Mouse (Mus musculus) urinary bladder, adult 18-20 months (tissue): ENCODE measurements around the gene Tgoln1.

Experiments
- DNase-seq, 2 experiments: peaks; one replicate each; pipeline ENCODE4 v3.0.0; 2022; ENCODE audit warnings: low spot score in 2 of 2, mixed read lengths in 2 of 2

The Tgoln1 gene

DNA sequence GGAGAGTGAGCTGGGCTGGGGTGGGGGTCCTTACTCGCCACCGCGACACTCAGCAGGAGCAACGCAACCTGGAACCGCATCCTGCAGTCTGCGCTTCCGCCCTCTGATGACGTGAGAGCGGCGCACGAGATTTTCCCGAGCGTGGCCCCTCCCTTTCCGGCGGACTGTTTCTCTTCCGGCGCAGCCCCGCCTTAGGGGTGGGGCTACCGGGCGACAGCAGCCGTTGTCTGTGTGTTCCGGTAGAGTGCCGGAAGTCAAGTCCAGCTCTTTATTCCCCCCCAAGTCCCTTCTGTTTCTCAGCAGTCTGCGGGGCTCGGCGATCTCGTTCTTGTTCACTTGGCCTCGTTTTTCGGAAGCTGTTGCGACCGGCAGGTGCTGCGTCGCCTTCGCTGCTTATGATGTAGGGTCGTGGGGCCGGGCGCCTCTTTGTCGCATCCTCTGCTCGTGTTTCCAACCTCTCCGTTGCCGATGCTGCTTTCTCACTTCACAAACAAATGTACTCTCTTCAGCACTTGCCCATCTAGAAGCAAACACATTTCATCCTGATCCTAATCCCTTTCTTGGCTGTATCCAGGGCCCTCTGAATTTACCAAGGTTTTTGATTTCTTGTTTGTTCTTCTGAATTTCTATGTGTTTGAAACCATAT, at the start of gene Tgoln1:
TSS of gene Tgoln1 (minus strand) at position 358 of the 646 bp plus-strand sequence.
- DNase-seq, result peak; percentile 88 to 90

GRCm38 (mm10) chr6:72664290-72664689, 47.5 kb upstream of the Tgoln1 start:
- no peak for DNase-seq

- DNase-seq, result no peak
Measured at GRCm38 (mm10) chr6:72663000-72663399, 46.2 kb upstream of the Tgoln1 start.

- DNase-seq, result no peak
Measured at GRCm38 (mm10) chr6:72660391-72660720, 43.6 kb upstream of the Tgoln1 start.

DNA sequence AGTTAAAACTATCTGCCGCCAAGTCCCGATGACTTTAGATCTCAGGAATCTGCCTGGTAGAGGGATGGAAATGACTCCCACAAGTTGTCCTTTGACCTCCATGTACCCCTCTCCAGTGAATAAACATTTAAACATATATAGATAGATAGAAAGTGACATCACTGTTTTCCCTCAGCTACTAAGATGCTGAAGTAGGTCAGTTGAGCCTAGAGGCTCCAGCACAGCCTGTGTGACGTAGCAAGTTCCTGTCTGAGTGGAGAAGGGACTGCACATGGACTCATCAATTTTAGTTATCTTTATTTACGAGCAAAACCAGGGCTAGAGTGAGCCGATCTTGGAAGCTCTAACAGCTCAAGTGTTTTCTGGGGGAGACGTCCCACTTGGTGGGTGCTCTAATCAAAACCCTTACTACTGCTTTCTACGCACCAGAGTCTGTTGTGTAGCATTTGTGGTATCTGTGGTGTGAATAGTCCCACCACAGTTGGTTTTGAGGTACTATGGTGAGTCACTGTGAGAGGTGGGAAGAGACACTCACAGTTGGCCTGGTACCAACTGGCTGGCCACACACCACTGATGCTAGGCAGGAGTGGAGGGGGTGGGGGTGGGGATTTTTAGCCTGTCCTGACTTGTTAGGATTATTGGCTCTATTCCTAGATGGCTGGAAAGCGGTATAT, 43.1 kb upstream of the Tgoln1 start:
- no peak for DNase-seq

GRCm38 (mm10) chr6:72658006-72658405, 41.2 kb upstream of the Tgoln1 start:
- DNase-seq, result no peak

DNA sequence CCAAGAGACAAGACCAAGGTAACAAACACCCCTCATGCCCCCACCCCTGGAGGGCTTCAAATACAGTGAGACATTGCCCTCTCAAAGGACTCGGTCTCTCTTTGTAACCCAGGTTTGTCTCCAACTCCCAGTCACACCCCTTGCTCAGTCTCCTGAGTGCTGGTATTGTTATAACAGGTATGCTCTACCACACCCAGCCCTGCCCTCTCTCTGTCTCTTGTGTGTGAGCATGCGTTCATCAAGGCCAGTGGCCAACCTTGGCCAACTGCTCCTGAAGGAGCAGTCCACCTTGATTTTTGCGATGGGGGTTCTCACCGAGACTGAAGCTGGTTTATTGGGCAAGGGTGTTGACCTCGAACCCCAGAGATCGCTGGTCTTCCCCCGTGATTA, 39.2 kb upstream of the Tgoln1 start:
- no peak for DNase-seq

- peak in 1 of 2 experiments; percentile 69 for DNase-seq
Measured at GRCm38 (mm10) chr6:72655309-72656052, 38.7 kb upstream of the Tgoln1 start.

GRCm38 (mm10) chr6:72654355-72654754, 37.6 kb upstream of the Tgoln1 start:
- DNase-seq, result no peak

GRCm38 (mm10) chr6:72653419-72653818, 36.6 kb upstream of the Tgoln1 start:
- DNase-seq, result peak in 1 of 2 experiments; percentile 64

DNA sequence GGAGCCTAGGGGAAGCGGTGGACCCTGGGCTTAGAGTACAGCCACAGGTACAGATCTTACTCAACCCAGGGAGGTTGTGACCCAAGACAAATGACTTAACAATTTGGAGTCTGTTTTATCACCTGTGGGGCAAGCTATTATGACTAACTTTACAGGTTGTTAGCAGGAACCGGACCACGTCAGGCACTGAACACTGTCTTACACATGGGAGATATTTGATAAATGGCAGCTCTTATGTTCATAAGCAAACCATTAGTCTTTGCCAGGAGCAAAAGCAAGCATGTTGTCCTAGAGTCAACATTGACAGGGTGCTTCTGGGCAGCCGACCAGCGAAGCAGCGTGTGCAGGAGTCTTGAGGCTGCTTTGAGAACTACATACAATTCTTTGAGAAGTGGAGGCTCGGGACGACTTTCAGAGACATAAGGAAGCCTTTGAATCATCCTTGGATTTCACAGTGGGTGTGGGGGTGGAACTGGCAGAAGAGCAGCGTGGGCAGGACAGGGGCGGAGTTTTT, 33.6 kb upstream of the Tgoln1 start:
- DNase-seq, result no peak

- no peak for DNase-seq
Measured at GRCm38 (mm10) chr6:72648002-72648595, 31.3 kb upstream of the Tgoln1 start.

DNA sequence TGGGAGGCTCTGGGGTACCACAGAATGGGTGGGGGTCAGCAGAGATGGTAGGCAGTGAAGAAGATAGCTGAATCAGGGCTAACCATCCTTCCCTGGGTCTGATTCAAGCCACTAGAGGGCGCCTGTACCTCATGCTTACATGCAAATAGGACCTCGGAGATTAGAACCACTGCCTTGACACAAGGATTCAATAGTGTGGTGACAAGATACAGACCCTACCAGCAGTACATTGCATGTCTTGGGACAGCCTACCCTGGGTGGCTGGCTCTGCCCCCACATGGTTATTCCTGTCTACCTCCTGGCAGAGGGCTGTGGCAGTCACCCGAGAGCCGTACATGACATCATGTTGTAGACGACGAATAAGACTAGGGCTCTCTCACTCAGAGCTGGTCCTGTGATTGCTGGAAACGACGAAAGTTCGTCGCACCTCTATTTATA, 30.6 kb upstream of the Tgoln1 start:
- DNase-seq, result peak in 1 of 2 experiments; percentile 45

GRCm38 (mm10) chr6:72645364-72645763, 28.6 kb upstream of the Tgoln1 start:
- DNase-seq, result no peak

GRCm38 (mm10) chr6:72644576-72644975, 27.8 kb upstream of the Tgoln1 start:
- no peak for DNase-seq

GRCm38 (mm10) chr6:72641218-72641954, 24.6 kb upstream of the Tgoln1 start:
- DNase-seq, result no peak

DNA sequence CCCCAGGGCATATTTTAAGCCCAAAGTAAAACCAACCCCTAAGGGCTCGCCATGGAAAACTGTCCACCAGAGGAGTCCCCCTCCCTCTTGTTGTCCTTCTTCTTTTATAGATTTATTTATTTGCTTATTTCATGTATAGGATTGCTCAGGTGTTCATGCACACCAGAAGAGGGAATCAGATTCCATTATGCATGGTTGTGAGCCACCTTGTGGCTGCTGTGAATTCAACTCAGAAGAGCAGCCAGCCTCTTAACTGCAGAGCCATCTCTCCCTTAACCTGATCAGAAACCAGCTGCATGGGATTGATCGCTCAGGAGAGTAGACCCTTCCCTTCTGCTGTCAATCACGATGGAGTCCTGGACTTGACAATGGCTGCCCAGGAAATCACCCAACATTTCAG, 20.1 kb upstream of the Tgoln1 start:
- no peak for DNase-seq

- peak; percentile 43 to 44 for DNase-seq
Measured at GRCm38 (mm10) chr6:72635760-72636431, 19.1 kb upstream of the Tgoln1 start.

DNA sequence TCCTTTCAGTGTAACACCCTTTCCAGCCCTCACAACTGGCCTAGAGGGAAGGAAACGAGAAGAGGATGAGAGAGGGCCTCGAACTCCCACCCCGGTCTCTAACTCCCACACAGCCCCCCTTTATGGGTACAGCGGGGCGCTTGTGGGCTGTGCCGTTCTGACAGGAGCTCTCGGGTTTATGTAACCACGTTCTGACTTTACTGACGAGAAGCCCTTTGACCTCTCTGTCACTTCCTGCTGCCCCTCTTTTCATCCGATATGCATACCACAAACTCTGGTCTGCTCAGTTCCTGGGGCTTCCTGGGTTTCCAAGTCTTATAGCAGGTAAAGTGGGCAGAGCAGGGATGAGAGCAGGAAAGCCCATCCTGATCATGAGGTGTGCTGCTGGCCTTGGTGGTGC, 17.5 kb upstream of the Tgoln1 start:
- DNase-seq, result no peak

GRCm38 (mm10) chr6:72631700-72632099, 14.9 kb upstream of the Tgoln1 start:
- no peak for DNase-seq

- no peak for DNase-seq
Measured at GRCm38 (mm10) chr6:72630961-72631360, 14.2 kb upstream of the Tgoln1 start.
